In genomic region chr2:58354389-58354788, GRCm38 (mm10) we compare ENCODE assay signal across 24 mouse cellular contexts. TPM values are rescaled to one million over a fixed set of nuclear protein-coding genes. Genes with fewer than 3 reads are reported as not detected.
DNase-seq lines count a peak whose midpoint lies in the region.
"Had no signal": no experiment of that assay in that cellular context is flagged by ENCODE, and none has a peak within 500 bp of the region (broad histone marks: within the 10 kb centered on the region; RNA-seq: fewer than 3 reads in every experiment).

No protein-coding gene starts in this region.

- peak overlapping the region; percentile 96 for H3K27ac ChIP-seq in brown adipose tissue, adult 24 weeks (replicated peaks; ENCODE audit: low read depth, low read length)
- H3K27ac ChIP-seq: embryonic facial prominence, embryonic 13.5 days; embryonic facial prominence, embryonic 15.5 days; forebrain, embryonic 10.5 days; forebrain, embryonic 12.5 days had no signal

- DNase-seq in adrenal gland, adult 2 months = peak; percentile 28
- no peak for DNase-seq in adrenal gland, adult 18-20 months (ENCODE audit: low spot score in 2 of 2)
- peak; percentile 51 for DNase-seq in adrenal gland, postnatal 10 days
- no peak for DNase-seq in adrenal gland, postnatal 25 days
- peak; percentile 33 for DNase-seq in adipocyte (ENCODE audit: low spot score)
- no peak for DNase-seq in heart, adult 9 months (ENCODE audit: low spot score in 2 of 2)
- DNase-seq: B cell, adult 2 months; cerebellum, adult 11 months; cerebellum, adult 18-20 months; cerebellum, adult 8-10 months; cerebellum, adult 9-11 months; cerebellum, postnatal 14 days; cerebellum, postnatal 36 days; embryo, embryonic 11 days had no signal

- H3K4me3 ChIP-seq in brown adipose tissue, adult 24 weeks (ENCODE audit: insufficient read depth, low read depth, low read length) = no peak overlapping the region
- H3K4me3 ChIP-seq: embryonic facial prominence, embryonic 13.5 days; embryonic facial prominence, embryonic 15.5 days; erythroblast, embryonic 14.5 days; forebrain, embryonic 10.5 days; forebrain, embryonic 12.5 days had no signal

- peaks cover 2% of the 10 kb centered on the region; the same call in 1 of the 2 replicates for H3K4me1 ChIP-seq in brown adipose tissue, adult 24 weeks (ENCODE audit: control insufficient read depth, insufficient read depth, insufficient read length, low read length)

RNA-seq across cellular contexts. Expression of gene Acvr1c, which starts 3.3 kb away (rescaled TPM):
- 10 to 100 TPM; 16.6 to 33.5 TPM for total RNA-seq in adrenal gland, adult 2 months (2021)
- 1.3 and 2.5 TPM in 2 replicates for polyA plus RNA-seq in adrenal gland, adult 2 months (2012; rRNA removed)
- 10 to 100 TPM; 11.1 to 33.6 TPM for total RNA-seq in adrenal gland, adult 18-20 months (2021)
- 10 to 100 TPM; 36.1 to 36.2 TPM for total RNA-seq in adrenal gland, postnatal 10 days (2021)
- 11.0 and 16.8 TPM in 2 replicates for total RNA-seq in adrenal gland, postnatal 25 days (2021)
- 22.6 and 25.4 TPM in 2 replicates for polyA plus RNA-seq in brown adipose tissue, adult 24 weeks (2012; ENCODE audit: insufficient read depth, insufficient read length, missing spikeins)
- total RNA-seq: common myeloid progenitor, adult 5-6 weeks had no signal
- polyA plus RNA-seq: embryonic facial prominence, embryonic 11.5 days; erythroblast, embryonic 14.5 days; G1E; Patski had no signal

Comparison
In these comparisons a context has a peak if more than half of its experiments do, and no peak if none do; other contexts are left out.
1. DNase-seq: peak in adrenal gland, adult 2 months (single experiment), adrenal gland, postnatal 10 days (single experiment) and adipocyte (single experiment); none in adrenal gland, adult 18-20 months (0 of 2), adrenal gland, postnatal 25 days (single experiment) and heart, adult 9 months (0 of 2).